Mouse (Mus musculus): ENCODE results near the gene Psmc3ip.
A peak's percentile ranks its signal among the peaks of the same experiment; 100 is the strongest.

Psmc3ip gene

GRCm38 (mm10) chr11:101119131-101119760, 24.0 kb upstream of the Psmc3ip start:
- ATAC-seq (ENCODE audit: low TSS enrichment) = peak; percentile 61

GRCm38 (mm10) chr11:101118105-101118504, 22.9 kb upstream of the Psmc3ip start:
- no peak for ATAC-seq (ENCODE audit: low TSS enrichment)

GRCm38 (mm10) chr11:101115564-101115963, 20.3 kb upstream of the Psmc3ip start:
- no peak for ATAC-seq (ENCODE audit: low TSS enrichment)

- ATAC-seq (ENCODE audit: low TSS enrichment) = no peak
These were observed 16.9 kb upstream of the Psmc3ip start for GRCm38 (mm10) chr11:101112186-101112585.

GRCm38 (mm10) chr11:101111178-101111577, 15.9 kb upstream of the Psmc3ip start:
- no peak for ATAC-seq (ENCODE audit: low TSS enrichment)

- no peak for ATAC-seq (ENCODE audit: low TSS enrichment)
These were observed 15.5 kb upstream of the Psmc3ip start for GRCm38 (mm10) chr11:101110708-101111107.

GRCm38 (mm10) chr11:101109351-101109750, 14.1 kb upstream of the Psmc3ip start:
- no peak for ATAC-seq (ENCODE audit: low TSS enrichment)

GRCm38 (mm10) chr11:101103011-101103410, 7.8 kb upstream of the Psmc3ip start:
- ATAC-seq (ENCODE audit: low TSS enrichment) = no peak

- ATAC-seq (ENCODE audit: low TSS enrichment) = no peak
These were observed 3.0 kb upstream of the Psmc3ip start for GRCm38 (mm10) chr11:101098231-101098630.

GRCm38 (mm10) chr11:101094930-101095313, 314 bp downstream of the Psmc3ip start:
- ATAC-seq (ENCODE audit: low TSS enrichment) = no peak; the same call in 1 of the 2 replicates

- no peak for ATAC-seq (ENCODE audit: low TSS enrichment)
These were observed 5.3 kb downstream of the Psmc3ip start for GRCm38 (mm10) chr11:101089931-101090330.

- no peak for ATAC-seq (ENCODE audit: low TSS enrichment)
These were observed 7.6 kb downstream of the Psmc3ip start for GRCm38 (mm10) chr11:101087682-101088055.

- ATAC-seq (ENCODE audit: low TSS enrichment) = peak; percentile 68
These were observed 8.2 kb downstream of the Psmc3ip start, which contains the start of gene Mlx for GRCm38 (mm10) chr11:101086756-101087681. Gene Mlx, plus strand, starts transcription at chr11:101087277.

- ATAC-seq (ENCODE audit: low TSS enrichment) = no peak
These were observed 8.9 kb downstream of the Psmc3ip start for GRCm38 (mm10) chr11:101086323-101086674.

GRCm38 (mm10) chr11:101085617-101086322, 9.5 kb downstream of the Psmc3ip start:
- ATAC-seq (ENCODE audit: low TSS enrichment) = no peak

GRCm38 (mm10) chr11:101084811-101085210, 10.4 kb downstream of the Psmc3ip start:
- ATAC-seq (ENCODE audit: low TSS enrichment) = no peak

GRCm38 (mm10) chr11:101084246-101084645, 11.0 kb downstream of the Psmc3ip start:
- no peak for ATAC-seq (ENCODE audit: low TSS enrichment)

- no peak for ATAC-seq (ENCODE audit: low TSS enrichment)
These were observed 12.0 kb downstream of the Psmc3ip start for GRCm38 (mm10) chr11:101083083-101083697.

GRCm38 (mm10) chr11:101082208-101083082, 12.8 kb downstream of the Psmc3ip start, which contains the start of gene Coasy:
Gene Coasy, plus strand, starts transcription at chr11:101082565.
- peak; percentile 66 for ATAC-seq (ENCODE audit: low TSS enrichment)

GRCm38 (mm10) chr11:101081659-101082058, 13.6 kb downstream of the Psmc3ip start:
- ATAC-seq (ENCODE audit: low TSS enrichment) = no peak

- no peak for ATAC-seq (ENCODE audit: low TSS enrichment)
These were observed 14.8 kb downstream of the Psmc3ip start for GRCm38 (mm10) chr11:101080421-101080820.
